Mouse (Mus musculus): ENCODE data around the gene Arhgef1. TPM values are rescaled to one million over a fixed set of nuclear protein-coding genes. Genes with fewer than 3 reads are reported as not detected.
"Not testable (repeated sequence)": the region's sequence is repeated elsewhere in the genome, so short reads cannot be mapped to it uniquely, and the experiment has no call there.

Arhgef1 gene
- polyA plus RNA-seq, 1 experiment: 68.7 TPM

GRCm38 (mm10) chr7:24887096-24887495 lies 15.6 kb upstream of the Arhgef1 start:
- Histone ChIP-seq H3K4me1 (ENCODE audit: control insufficient read depth, insufficient read depth, low read length) (no peaks in the 10 kb centered on the region; the same call in 1 of the 2 replicates), H3K4me3 (ENCODE audit: insufficient read depth, low read length) (peak overlapping the region; percentile 76), H3K27ac (ENCODE audit: insufficient read depth, low read length) (no peak overlapping the region)
- TF ChIP-seq POLR2A (IDR thresholded peaks at IDR 0.05; ENCODE audit: low read depth, low read length) (no peak), CTCF (IDR thresholded peaks at IDR 0.05; ENCODE audit: borderline replicate concordance, insufficient read depth, low read length) (no peak)

- Histone ChIP-seq H3K4me3 (ENCODE audit: insufficient read depth, low read length) (no peak overlapping the region), H3K27ac (ENCODE audit: insufficient read depth, low read length) (no peak overlapping the region), H3K4me1 (ENCODE audit: control insufficient read depth, insufficient read depth, low read length) (no peaks in the 10 kb centered on the region; the same call in 1 of the 2 replicates)
- TF ChIP-seq POLR2A (IDR thresholded peaks at IDR 0.05; ENCODE audit: low read depth, low read length) (no peak), CTCF (IDR thresholded peaks at IDR 0.05; ENCODE audit: borderline replicate concordance, insufficient read depth, low read length) (no peak)
These were observed 13.1 kb upstream of the Arhgef1 start for GRCm38 (mm10) chr7:24889431-24890220.

- no peak overlapping the region for H3K4me3 ChIP-seq (ENCODE audit: insufficient read depth, low read length)
- H3K27ac ChIP-seq (ENCODE audit: insufficient read depth, low read length): no peak overlapping the region
- TF ChIP-seq CTCF (IDR thresholded peaks at IDR 0.05; ENCODE audit: borderline replicate concordance, insufficient read depth, low read length) (peak; percentile 91), POLR2A (IDR thresholded peaks at IDR 0.05; ENCODE audit: low read depth, low read length) (peak; percentile 29; the same call in 1 of the 2 replicates)
- no peaks in the 10 kb centered on the region; the same call in 1 of the 2 replicates for H3K4me1 ChIP-seq (ENCODE audit: control insufficient read depth, insufficient read depth, low read length)
These were observed 12.2 kb upstream of the Arhgef1 start for GRCm38 (mm10) chr7:24890281-24891216.

GRCm38 (mm10) chr7:24891241-24892124 lies 11.2 kb upstream of the Arhgef1 start:
- no peak overlapping the region for H3K27ac ChIP-seq (ENCODE audit: insufficient read depth, low read length)
- no peaks in the 10 kb centered on the region; the same call in 1 of the 2 replicates for H3K4me1 ChIP-seq (ENCODE audit: control insufficient read depth, insufficient read depth, low read length)
- H3K4me3 ChIP-seq (ENCODE audit: insufficient read depth, low read length): no peak overlapping the region
- TF ChIP-seq POLR2A (IDR thresholded peaks at IDR 0.05; ENCODE audit: low read depth, low read length) (peak; percentile 6), CTCF (IDR thresholded peaks at IDR 0.05; ENCODE audit: borderline replicate concordance, insufficient read depth, low read length) (no peak)

- Histone ChIP-seq H3K27ac (ENCODE audit: insufficient read depth, low read length) (no peak overlapping the region), H3K4me1 (ENCODE audit: control insufficient read depth, insufficient read depth, low read length) (no peaks in the 10 kb centered on the region; the same call in 1 of the 2 replicates), H3K4me3 (ENCODE audit: insufficient read depth, low read length) (no peak overlapping the region)
- no peak for TF ChIP-seq POLR2A (IDR thresholded peaks at IDR 0.05; ENCODE audit: low read depth, low read length)
These were observed 10.6 kb upstream of the Arhgef1 start for GRCm38 (mm10) chr7:24892125-24892583.

GRCm38 (mm10) chr7:24895749-24896148 lies 7.0 kb upstream of the Arhgef1 start:
- not testable (repeated sequence) for H3K4me3 ChIP-seq (ENCODE audit: insufficient read depth, low read length); H3K27ac ChIP-seq (ENCODE audit: insufficient read depth, low read length); H3K4me1 ChIP-seq (ENCODE audit: control insufficient read depth, insufficient read depth, low read length)

- Histone ChIP-seq H3K27ac (ENCODE audit: insufficient read depth, low read length) (no peak overlapping the region), H3K4me1 (ENCODE audit: control insufficient read depth, insufficient read depth, low read length) (no peaks in the 10 kb centered on the region), H3K4me3 (ENCODE audit: insufficient read depth, low read length) (no peak overlapping the region)
- TF ChIP-seq POLR2A (IDR thresholded peaks at IDR 0.05; ENCODE audit: low read depth, low read length) (no peak), CTCF (IDR thresholded peaks at IDR 0.05; ENCODE audit: borderline replicate concordance, insufficient read depth, low read length) (no peak)
These were observed 6.4 kb upstream of the Arhgef1 start for GRCm38 (mm10) chr7:24896269-24896668.

GRCm38 (mm10) chr7:24897224-24897623 lies 5.5 kb upstream of the Arhgef1 start, which contains the start of gene Cd79a:
TSS of gene Cd79a (plus strand) at chr7:24897381.
- Histone ChIP-seq H3K4me3 (ENCODE audit: insufficient read depth, low read length) (no peak within 1 kb of the TSS), H3K27ac (ENCODE audit: insufficient read depth, low read length) (no peak within 1 kb of the TSS), H3K4me1 (ENCODE audit: control insufficient read depth, insufficient read depth, low read length) (no peaks in the 10 kb centered on the region)
- TF ChIP-seq POLR2A (IDR thresholded peaks at IDR 0.05; ENCODE audit: low read depth, low read length) (no peak), CTCF (IDR thresholded peaks at IDR 0.05; ENCODE audit: borderline replicate concordance, insufficient read depth, low read length) (no peak)

- no peak overlapping the region for H3K4me3 ChIP-seq (ENCODE audit: insufficient read depth, low read length)
- no peak for TF ChIP-seq CTCF (IDR thresholded peaks at IDR 0.05; ENCODE audit: borderline replicate concordance, insufficient read depth, low read length)
- no peak for TF ChIP-seq POLR2A (IDR thresholded peaks at IDR 0.05; ENCODE audit: low read depth, low read length)
These were observed 4.8 kb upstream of the Arhgef1 start for GRCm38 (mm10) chr7:24897959-24898358.

More at GRCm38 (mm10) chr7:24897959-24898358, 4.8 kb upstream of the Arhgef1 start:
- no peak overlapping the region for H3K27ac ChIP-seq (ENCODE audit: insufficient read depth, low read length)
- no peaks in the 10 kb centered on the region for H3K4me1 ChIP-seq (ENCODE audit: control insufficient read depth, insufficient read depth, low read length)

All from embryonic fibroblast, embryonic 13.5 days (primary cell).